Mouse (Mus musculus) CH12F3 (cell line): ENCODE results near the gene Erg.

ENCODE experiments used
- in situ Hi-C: fragments of 300-500 bp; cut with MboI; formaldehyde crosslinking; loops from 2 replicates; pipeline ENCODE4 v1.14.3; 2020; ENCODE audit warnings: low sequenced_read_pairs

The Erg gene

DNA sequence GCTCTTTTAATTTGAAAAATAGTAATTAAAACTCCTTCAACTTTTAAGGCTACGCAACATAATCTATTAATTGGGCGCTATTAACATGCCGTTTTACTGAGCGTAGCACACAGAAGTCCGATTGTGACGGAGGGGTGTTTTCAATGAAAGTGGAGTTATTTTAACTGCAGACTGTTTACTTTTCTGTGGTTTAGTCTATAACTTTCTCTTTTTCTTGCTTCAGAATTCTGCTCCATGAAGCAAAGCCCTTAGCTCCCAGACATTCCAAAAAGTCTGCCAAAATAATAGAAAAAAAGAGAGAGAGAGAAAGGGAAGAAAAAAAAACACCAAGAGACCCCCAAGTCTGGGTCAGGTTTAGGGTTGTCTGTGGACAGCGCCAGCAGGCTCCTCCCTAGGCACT is 333 bp upstream of the Erg start:
- in situ Hi-C loops = no loop called here

DNA sequence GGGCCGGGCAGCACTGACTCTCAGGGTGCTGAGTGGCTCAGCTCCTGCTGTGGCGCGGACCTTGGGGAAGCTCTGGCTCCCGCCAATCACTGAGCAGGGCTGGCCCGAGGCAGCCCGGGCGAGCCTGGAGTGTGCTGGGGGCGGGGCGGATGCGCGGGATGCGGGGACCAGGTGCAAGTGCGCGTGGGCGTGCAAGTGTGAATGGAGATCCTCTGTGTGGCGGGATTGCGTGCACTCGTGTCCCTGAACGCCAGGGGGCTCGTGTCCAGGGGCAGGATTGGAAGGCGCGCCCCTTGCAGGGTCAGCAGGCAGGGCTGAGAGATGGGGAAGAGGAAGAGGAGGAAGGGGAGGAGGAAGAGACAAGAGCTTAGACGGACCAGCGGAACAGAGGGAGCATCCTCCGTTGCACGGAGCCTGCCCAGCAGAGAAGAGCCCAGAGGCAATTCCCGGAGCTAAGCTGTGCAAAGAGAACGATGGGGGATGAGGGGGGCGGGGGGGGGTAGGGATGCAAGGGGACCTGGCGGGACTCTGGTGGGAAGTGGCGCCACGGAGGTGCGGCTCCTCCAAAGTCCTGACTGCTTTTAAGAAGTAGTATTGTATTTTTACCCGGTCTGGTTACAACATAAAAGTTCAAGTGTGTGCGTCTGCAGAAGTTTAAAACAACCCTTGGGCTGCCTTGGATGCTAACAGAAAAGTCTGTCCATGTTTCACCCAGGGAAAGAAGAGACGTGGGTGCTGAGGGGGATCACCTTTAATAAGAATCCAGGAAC is 667 bp downstream of the Erg start:
- in situ Hi-C loops = no loop called here

- in situ Hi-C loops = no loop called here
Observed at GRCm38 (mm10) chr16:95584751-95585528, 1.5 kb downstream of the Erg start.

GRCm38 (mm10) chr16:95579289-95579688 is 7.1 kb downstream of the Erg start:
- in situ Hi-C loops = no loop called here

GRCm38 (mm10) chr16:95573163-95573562 is 13.2 kb downstream of the Erg start:
- in situ Hi-C loops = no loop called here

- in situ Hi-C loops = no loop called here
Observed at GRCm38 (mm10) chr16:95570616-95571015, 15.8 kb downstream of the Erg start.

- in situ Hi-C loops = no loop called here
Observed at GRCm38 (mm10) chr16:95556834-95557233, 29.6 kb downstream of the Erg start.

- in situ Hi-C loops = no loop called here
Observed at GRCm38 (mm10) chr16:95553136-95553535, 33.3 kb downstream of the Erg start.

GRCm38 (mm10) chr16:95552495-95552894 is 33.9 kb downstream of the Erg start:
- in situ Hi-C loops = no loop called here

DNA sequence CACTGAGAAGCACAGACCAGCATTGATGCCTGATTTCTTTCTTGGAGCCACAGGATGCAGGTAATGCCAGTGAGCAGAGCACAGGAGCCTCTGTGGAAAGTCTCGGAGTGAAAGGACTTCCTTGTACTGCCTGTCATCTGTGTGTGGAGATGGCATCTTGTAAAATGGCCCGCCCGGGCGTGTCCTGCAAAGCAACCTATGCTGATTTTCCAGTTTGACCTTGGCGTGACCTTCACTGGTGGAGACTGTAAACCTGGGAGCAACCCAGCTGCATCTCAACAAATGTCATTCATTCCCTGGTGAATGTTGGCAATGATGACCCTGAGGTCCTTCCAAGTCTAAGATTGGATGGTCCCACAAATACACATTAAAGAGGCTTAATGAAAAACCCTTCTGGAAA is 35.9 kb downstream of the Erg start:
- in situ Hi-C loops = no loop called here

DNA sequence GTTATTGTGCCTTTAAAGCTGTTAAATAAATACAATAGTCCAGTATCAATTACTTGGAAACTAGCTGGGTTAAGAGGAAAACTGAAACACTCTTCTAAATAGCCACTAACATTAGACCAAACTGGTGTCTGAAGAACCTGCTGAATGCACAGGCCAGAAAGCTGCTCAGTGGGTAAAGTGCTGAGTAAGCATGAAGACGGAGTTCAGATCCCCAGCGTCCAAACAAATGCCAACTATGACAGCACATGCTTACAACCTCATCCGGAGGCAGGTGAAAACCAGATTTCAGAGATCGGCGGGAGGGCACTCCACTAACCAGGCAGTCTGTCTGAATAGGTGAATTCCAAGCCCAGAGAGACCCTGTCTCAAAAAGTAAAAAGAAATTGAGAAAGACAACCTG is 41.6 kb downstream of the Erg start:
- in situ Hi-C loops = no loop called here

DNA sequence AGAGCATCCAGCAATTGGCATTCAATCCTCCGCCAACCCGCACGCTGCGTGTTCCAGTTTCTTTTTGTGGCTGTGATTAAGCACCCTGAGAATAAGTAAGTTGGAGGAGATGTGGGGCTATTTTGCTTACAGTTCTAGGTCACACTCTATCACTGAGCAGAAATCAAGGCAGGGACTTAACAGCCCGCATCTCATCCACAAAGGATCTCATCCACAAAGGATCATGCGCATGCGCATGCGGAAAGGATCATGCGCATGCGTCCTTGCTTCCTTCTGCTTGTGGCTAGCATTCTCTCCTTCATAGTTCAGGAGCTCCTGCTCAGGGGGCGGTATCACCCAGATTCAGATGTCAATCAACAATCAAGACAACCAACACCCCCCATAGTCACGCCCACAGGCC is 42.9 kb downstream of the Erg start:
- in situ Hi-C loops = no loop called here

DNA sequence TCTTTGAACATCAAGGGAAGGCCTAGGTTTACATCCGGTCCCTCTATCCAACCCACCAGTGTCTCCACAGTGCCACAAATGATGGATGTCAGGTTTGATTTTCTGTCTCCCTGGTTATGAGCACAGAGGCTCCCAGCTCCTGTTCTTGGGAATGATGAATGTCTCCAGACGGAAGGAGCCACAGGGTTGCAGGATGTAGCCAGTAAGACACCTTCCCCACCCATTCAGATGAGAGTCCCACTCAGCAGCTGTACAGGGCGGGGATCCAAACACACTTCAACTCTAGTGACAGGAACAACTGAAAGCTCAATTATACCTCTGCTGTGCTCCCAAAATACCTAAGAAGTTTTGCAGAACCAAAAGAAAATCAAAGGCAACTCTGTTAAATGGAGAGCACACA is 51.2 kb downstream of the Erg start:
- in situ Hi-C loops = no loop called here

DNA sequence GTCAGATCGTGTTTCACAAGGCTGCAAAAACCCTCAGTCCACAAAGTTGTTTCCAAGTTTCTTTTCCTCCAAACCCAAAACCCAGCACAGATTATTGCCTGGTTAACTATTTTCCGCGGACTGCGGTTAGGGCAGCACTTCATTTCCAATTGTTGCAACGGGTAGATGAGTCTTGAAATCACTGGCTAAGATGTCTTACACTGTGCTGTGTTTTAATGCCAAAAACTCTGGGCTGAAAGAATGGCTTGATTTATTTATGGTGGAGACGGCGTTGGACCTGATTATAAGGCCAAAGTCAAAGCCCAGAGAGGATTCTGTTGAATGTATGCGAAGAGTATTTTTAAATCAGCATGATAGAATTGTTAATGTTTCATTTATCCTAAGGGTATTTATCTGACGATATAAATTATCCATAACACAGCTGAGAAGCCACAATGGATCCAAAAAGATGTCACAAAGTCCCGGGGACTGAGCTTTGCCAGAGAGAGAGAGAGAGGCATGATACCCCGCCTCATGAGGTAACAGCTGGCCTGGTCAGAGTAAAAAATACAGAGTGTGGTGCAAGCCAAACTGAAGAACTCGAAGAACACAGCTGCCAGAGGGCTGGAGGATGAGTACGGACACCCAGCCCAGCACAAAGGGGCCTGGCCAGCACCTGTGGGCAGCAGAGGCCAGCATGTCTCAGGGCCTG is 53.9 kb downstream of the Erg start:
- in situ Hi-C loops = no loop called here

DNA sequence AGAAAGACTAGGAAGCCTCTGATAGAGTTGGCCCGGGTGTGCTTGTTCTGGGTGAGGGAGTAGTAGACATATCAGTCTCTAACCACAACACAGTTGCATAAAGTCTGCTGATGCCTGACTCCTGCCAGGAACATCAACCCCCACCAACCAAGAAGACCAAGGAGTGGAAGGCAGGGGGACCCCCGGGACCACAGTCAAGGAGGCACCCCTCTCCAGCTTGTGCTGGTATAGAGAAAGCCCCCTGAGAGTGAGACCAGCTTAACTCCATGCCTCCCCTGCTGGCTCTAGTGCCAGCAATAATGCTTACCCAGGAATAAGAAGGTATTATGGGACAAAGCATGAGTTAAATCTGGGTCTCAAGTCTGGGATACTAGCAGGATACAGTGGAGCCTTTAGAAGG is 58.8 kb downstream of the Erg start:
- in situ Hi-C loops = no loop called here

GRCm38 (mm10) chr16:95519520-95519919 is 66.9 kb downstream of the Erg start:
- in situ Hi-C loops = no loop called here

DNA sequence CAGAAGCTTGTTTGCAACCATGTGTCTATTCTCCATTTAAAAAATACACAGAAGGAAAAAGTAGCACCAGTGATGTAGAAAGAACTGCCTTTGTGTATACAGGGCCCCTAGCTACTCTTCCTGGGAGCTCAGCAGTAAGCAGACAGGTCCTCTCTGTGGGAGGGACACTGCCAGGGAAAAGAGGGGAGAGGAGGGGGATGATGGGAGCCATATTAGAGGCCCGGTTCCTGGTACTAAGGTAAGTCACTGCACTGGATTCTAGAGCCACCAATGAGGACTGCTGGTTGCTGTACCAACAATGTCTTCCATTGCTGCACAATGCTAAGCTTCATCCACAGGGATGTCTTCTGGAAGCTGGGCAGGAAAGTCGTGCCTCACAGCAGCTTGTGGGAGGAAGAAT is 80.3 kb downstream of the Erg start:
- in situ Hi-C loops = no loop called here

DNA sequence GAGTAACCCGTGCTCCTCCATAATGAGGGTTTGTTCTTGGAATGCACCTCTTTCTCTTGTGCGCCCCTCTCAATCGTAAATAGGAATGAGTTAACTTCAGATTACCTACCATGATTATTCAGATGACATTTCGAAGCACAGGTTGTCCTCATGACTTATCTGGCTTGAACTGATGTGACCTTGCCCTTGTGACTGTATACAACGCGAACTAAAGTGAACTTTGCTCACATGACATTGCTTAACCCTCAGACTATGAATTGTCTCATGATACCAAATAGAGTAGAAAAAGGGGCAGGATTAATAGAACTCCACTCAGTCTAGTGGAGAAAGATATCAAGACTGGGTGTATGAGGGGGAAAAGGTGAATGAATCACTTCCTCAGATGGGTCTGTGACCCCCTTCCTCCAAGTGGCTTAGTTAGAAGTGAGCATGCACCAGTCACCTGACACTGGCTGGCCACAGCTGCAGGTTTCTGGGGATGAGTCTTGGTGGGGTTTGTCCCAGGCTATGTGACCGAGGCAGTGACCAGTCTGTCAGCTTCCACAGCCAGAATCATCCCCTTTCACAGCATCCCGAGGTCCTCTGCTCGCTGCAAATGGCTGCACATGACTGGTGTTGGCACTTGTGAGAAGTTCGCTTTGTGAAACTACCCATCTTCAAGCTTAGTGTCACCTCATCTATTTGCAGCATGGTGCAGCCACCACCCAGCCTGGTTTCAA is 89.7 kb downstream of the Erg start:
- in situ Hi-C loops = no loop called here

DNA sequence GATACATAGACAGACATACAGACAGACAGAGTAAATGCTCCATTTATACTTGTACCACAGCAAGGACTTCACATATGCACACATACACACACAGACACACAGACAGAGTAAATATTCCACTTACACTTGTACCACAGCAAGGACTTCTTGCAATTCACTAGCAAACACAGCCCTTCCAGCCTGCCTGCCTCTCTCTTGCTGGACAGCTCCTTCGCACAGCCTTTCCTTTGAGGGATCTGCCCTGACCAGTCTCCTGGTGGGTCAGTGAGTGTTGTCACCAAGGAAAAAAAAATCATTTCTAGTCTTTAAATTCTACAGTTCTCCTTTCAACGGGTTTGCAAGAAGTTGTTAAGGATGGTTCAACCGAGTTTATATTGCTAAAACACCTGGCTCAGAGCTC is 92.3 kb downstream of the Erg start:
- in situ Hi-C loops = no loop called here

GRCm38 (mm10) chr16:95493336-95493735 is 93.1 kb downstream of the Erg start:
- in situ Hi-C loops = no loop called here

- in situ Hi-C loops = no loop called here
Observed at GRCm38 (mm10) chr16:95492146-95492545, 94.2 kb downstream of the Erg start.
